Mouse (Mus musculus) spleen, postnatal 14 days (tissue): ENCODE measurements around the gene E030018B13Rik.

Experiments
- DNase-seq, 2 experiments: peaks; one replicate each; pipeline ENCODE4 v3.0.0; 2021 to 2022; ENCODE audit warnings: low spot score in 2 of 2

The E030018B13Rik gene

DNA sequence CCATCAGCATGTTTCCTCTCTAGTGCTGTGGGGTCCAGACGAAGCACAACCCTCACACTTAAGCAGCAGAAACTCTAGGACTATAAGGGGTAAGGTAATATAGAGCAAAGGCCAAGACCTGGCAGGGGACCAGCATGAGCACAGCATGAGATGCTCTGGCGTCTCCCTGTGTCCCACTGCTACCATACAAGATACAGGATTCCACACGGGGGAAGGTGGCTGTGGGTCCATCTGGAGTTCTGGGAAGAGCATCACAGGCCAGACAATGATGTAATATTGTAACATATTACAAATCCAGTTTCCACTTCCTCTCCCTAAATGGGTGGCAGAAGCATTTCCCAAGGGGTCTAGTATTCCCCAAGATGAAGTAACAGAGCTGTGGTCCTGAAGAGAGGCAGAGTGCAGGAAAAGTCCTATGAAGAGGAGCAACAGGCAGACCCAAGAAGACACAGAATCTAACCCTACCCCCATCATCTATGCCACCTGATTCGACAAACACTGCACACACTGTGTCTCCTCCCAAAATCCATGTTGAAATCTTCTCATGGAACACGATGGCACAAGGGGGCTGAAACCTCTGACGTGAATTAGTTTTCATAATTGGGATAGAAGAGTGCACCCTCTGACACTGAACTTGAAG, at the start of gene E030018B13Rik:
Gene E030018B13Rik (plus strand): TSS at position 590 of the 640 bp plus-strand sequence.
- DNase-seq: no peak

DNA sequence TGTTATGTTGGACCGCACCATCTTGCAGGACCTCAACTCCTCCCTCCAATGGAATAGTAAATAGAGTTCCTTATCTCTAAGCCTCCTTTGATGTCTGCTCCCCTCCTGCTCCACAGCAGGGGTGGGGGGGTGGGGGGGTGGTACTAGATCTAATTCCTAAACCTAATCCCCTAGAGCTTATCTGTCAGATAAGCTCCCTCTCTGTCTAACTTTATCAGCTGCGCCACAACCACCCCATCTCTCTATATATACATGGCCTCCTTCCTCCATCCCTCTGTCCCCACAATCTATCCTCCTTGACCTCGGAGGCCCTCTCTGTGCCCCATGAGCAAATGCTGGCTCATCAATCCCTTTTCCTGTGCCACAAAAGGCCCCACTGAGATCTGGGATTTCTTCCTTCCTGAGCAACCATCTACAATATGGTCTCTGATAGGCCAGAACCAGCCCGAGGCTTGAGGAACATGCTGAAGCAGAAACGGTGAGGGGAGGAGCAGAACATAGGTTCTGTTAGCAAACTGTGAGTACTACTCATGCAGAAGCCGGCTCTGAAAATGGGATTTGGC, 48.2 kb upstream of the E030018B13Rik start:
- DNase-seq: no peak

DNA sequence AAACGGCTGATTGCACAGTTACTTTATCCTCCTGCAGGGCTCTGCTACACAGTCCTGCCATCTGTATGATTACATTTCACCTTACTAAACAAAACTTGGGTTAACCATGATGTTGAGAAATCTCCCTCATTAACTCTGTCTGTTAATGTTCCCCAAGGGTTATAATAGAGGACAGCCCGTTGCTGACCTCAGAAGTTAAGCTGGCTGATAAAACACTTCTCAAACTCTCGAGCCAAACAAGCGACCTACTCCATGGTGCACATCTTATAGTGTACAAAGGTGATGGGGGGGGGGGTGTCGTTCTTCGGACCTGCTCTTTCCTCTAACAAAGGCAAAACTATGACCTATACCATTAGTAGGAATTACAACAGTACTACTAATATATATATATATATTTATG, 45.0 kb upstream of the E030018B13Rik start:
- no peak for DNase-seq

DNA sequence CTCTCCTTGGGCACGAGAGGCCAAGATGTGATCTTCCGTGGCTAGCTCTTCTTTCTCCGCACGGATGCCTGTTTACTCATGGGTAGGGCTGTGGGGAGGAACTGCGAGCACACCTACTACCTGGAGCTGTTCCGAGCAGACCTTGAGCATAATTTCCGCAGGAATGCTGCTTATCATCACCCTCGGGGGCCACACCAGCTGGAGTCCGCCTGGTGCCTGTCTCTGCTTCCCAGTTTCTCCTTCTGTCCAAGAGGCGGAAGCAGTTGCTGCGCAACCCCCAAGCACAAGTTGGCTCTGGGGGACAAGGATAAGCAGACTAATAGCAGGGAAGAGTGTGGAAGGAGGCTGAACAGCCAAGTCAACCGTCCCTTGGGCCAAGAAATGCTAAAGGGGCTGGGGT, 42.8 kb upstream of the E030018B13Rik start:
- no peak for DNase-seq

DNA sequence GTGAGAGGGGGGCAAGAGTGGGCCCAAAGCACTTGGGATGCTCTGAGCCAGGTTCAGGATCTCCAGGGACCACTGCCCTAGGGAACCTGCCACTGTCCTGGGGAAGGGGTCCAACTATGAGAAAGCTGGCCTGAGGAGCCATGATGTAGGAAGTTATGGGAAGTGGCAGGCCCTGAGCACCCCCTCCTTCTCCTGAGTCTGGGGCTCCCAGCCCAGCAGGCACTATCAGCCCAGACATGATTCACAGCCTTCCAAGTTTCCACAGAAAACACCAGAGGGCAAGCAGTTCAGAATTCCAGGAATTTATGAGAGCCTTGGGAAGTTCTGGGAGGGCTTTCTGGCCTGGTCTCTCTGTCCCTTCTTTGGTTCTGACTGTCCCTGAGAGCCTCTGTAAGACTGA, 41.0 kb upstream of the E030018B13Rik start:
- no peak for DNase-seq

DNA sequence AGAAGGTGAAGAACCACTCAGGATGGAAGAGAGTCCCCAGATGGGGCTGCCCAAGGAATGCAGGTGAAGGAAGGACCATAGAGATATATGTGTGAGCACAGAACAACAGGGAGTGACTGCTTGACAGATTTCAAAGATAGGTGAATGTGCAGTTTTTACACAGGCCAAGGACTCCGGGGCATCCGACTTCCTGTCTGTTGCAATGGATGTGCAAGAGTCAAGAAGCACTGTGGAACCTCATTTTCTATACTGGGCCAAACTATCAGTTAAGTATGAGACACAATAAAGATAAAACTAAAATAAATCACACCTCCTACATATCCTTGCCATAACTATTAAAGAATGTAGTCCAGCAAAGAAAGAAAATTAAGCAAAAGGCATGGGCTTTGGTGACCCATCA, 40.0 kb upstream of the E030018B13Rik start:
- DNase-seq: no peak

DNA sequence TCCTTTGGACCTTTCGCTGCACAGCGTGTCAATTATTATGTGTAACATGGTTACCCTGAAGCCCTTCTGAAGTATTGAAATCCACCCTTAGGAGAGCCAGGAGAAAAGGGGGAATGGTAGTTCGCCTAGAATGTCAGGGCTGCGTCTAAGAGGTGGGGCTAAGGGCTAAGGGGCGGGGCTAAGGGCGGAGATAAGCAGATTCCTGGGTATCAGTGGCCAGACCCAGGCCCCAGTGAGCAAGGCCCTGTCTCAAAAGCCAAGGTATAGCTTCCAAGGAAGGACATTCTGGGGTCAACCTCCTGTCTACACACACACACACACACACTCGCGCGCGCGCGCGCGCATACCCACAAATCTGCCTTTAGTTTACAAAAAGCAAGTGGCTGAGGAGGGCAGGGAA, 39.0 kb upstream of the E030018B13Rik start:
- no peak for DNase-seq

DNA sequence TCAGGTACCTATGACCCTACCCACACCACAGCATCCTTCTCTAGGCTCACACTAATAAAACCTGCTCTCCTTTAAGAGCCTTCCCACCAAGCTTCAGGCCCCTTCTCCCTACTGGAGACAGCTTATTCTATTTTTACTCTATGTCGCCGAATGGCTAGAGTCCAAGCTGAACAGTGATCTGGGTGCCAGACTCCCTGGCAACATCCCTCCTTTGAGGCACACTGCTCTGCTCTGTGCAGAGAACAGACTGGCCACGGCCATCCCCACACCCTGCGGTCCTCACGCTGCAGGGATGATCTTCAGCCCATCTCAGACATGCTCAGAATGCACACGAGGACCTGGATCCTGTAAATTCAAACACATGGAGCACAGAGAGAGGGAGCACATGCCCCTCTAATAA, 37.1 kb upstream of the E030018B13Rik start:
- DNase-seq: no peak

DNA sequence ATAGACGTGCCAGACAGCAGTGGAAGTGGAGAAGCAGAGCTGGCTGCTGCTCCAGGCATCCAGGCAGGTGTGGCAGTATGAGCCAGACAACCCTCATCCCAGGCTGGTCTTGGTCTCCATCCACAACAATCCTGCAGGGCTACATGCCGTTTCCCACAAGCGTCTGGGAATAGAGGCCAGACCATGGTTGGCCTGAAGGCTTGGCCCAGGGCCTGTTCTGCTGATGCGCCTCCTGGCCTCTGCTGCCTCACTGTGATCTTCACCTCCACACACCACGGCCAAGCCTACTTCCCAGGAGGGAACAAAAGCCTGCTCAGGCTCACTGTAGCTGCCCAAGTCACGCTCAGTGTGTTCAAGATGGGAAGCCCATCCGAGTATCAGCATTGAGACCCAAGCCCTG, 33.9 kb upstream of the E030018B13Rik start:
- DNase-seq: no peak

DNA sequence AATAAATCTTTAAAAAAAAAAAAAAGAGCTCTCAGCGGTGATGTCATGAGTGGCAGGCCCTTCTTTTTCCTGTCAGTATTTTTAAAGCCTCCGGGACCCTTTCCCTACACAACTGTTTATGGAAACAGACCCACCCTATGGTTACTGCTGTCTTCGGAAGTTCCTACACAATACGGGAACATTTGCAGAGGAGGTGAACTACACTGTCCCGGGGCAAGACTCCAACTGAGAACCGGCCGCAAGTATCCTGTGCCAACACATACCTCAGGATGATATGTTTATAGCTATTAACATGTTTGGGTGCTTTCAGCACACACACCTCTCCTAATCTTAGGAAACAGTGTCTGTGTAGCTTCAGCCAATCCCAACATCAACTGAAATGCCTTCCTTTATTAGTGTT, 31.6 kb upstream of the E030018B13Rik start:
- no peak for DNase-seq

DNA sequence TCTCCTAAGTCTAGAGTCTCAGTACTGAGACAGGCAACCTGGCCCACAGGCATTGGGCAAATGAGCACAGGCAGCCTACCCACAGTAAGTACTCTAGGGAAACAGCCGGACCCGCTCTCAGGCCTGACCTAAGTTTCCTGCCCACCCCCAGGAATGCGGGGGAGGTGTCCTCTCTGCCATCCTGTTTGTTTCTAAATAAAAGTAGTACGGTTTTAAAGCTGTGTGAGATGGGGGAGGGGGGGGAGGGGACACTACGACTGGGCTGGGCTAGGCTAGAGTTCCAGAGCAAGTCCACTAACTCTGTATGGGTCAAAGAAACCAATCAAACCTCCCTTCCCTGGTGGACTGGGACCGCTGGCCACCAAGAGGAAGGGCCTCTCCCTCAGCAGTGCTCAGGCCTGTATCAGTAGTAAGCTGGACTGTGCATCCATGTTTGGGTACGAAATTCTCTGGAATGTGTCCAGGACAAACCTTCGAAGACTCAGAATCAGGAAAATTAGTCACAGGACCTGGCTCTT, 29.6 kb upstream of the E030018B13Rik start:
- DNase-seq: no peak

DNA sequence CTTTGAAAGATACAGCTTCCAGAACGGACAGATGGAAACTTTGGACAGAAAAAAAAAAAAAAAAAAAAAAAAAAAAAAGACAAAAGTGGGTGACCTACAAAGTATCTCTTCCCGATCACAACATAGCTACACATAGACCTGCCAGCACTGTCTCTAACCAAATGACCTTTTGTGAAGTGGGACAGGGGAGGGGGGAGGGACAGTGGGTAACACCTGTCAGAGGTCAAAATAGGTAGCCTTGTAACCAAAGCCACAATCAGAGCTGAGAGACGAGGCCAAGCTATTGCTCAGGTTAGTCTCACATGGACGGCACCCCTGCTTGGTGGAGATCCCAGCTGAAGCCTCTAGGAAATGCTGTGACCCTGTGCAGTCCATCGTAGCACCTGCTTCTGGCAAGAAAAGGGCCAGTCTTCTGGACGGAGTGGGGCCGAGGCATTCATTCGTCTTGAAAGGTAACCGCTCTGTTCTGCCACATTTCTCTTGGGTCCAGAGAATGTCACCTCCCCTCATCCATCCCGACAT, 29.0 kb upstream of the E030018B13Rik start:
- no peak for DNase-seq

DNA sequence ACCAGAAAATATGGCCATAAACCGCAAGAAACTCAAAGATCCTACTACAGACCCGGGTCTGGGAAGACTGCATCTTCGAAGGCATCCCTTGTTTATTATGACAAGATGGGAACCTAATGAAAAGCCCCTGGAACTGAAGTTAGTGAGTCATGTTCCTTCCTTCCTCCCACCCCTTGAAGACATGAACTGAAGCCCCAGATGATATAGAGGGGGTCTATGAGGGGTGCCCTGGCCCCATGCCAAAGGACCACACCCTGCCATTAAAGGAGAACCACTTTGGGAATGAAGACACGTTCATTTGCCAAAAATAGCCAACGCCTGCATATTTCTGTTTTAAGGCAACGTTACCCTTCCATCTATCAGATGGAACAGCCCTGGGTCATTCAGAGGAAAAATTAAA, 28.0 kb upstream of the E030018B13Rik start:
- DNase-seq: no peak

DNA sequence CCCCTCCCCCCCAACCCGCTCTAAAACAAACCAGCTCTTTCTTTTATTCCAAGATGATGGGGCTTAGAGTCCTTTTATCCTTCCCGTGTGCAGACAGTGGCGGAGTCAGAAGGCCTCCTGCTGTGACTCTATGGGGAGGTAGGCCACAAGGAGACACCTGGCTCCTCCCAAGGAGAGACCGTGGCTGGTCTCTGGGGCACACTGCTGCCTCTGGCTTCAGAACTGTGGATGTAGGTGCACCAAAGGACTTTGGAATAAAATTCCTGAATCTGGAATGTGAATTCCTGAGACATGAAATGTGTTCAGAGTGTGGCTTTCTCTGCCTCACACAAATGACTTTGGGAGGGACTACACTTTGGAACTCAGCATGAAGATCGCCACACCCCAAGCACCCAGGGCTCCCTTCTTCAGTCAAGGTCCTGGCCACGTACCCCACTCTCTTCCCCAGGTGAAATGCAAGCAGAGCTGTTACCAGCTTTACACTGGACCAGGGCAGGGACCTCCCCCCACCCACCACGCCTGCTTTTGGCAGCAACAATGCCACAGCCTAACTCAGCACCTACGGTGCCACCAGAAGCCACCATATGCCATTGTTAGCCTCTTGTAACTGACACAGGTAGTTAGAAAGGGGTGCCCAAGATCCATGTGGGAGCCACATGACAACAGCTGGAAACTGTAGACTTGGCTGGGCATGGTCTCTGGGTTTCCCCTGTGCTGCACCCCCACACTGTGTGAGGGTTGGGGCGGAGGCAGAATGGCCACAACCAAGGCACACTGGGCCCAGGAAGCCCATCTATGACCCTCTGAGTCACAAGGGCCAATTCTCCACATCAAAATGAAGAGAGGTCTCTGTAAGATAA, 27.3 kb upstream of the E030018B13Rik start:
- DNase-seq: no peak

DNA sequence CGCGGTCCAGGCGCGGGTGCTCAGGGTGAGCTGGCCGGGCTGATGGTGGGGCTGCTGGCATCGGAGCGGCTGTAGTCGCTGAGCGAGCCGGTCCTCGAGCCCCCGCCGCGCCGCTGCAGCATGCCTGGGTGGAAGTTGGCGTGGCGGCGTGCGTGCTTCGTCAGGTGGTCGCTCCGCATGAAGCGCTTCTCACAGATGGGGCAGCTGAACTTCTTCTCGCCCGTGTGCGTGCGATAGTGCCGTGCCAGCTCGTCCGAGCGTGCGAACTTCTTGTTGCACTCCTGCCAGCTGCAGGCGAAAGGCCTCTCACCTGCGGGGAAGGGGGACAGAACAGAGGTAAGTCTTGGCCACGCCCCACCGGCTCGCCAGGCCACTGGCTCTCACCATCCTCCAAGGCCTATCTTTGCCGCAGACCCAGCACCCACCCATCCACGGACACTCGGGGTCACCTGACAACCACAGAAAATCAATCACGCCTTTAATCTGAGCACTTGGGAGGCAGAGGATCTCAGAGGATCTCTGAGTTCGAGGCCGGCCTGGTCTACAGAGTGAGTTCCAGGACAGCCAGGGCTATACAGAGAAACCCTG, 25.1 kb upstream of the E030018B13Rik start:
- DNase-seq: no peak

DNA sequence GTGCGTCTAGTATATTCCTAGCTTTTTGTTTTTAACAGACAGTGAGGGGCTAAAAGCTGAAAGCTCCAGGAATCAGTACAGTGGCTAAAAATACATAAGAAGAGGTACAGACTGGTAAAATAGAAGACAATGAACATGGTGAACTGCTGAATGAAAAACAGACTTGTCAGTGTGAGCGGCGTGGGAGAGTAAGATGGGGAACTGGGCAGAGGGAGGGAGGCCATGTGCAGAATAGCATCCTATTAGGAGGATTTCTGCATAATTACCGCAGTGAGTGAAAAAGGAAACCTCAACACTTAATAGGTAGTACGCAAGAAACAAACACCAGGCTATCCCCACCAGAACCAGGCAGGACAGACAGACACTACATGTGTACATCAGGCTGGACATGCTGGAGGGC, 23.5 kb upstream of the E030018B13Rik start:
- DNase-seq: no peak

DNA sequence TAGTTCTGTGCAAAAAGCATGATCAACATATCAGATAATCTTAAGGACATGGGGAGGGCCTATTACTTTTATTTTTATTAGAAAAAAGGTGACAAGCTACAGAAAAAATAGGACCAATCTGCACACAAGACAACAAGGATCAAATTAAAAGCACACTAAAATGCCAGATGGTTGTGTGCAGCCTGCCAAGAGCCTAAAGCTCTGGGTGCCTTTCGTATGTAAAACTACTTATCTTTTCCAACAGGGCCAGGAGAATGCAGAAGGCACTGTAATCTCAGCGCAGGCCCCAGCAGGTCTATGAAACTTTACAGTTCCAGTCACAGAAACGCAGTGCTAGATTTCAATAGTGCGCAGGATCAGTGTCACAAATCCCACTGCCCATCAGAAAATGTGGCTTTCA, 22.9 kb upstream of the E030018B13Rik start:
- DNase-seq: no peak

DNA sequence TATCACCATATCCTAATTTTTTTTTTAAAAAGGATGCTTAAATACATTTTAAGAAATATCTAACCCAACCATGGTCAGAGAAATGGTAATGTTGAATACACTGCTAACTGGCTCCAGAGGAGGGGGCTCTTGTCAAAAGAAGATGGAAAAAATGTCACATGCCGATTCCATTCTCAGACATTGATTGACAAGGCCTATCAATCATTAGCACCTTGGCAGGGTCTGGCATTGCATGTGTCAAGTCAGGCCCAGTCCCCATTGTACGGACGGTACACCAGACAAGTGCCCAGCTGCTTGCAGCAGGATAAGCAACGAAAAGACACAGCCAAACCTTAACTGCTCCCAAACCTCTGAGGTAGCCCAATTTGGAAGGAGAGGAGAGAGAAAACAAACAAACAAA, 22.0 kb upstream of the E030018B13Rik start:
- no peak for DNase-seq

DNA sequence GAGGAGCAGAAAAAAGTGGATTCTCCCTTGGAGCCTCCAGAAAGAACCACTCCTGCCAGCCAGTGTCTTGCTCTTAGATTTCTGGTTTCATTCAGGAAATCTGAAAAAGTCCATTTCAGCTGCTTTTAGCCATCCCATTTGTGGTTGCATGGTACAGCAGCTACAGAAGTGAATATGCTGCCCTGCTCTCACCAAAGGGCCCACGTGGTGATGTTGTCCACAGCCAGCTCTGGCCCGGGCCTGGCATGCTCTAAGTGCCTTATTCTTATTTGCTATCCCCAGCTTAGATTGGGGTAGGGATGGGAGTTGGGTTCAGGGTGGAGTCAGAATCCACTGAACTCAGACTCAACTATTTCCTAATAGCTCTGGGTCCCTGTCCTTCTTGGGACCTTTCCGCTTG, 21.4 kb upstream of the E030018B13Rik start:
- no peak for DNase-seq

DNA sequence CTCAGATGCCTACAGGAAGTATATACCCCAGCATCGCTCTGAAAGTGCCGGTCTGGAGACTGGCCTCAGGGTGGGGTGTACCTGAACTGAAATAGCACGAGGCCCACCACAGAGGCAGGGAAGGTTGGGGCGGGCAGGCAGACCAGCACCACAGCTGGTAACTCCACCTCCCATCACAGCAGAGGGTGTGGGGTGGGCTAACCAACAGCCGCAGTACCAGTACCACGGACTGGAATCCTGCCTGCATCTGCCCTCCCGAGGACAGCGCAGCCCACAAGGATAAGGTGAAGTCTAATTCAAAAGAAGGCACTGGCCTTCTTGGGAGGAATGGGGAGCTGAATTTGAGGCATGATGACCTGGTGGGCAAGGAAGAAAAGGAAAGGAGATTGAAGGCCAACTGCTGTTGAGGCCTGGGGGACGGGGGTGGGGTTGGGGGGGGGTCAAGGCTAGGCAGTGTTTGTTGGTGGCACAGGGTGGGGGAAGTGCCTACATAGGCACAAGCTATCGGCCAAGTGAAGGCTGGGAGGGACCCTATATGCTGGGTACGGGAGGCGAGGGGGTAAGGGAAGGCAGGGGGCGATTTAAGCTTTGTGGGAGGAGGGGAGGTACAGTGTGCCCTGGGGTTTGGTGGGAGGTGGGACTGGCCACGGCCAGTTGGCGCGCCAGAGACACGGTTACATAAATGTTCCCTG, 20.2 kb upstream of the E030018B13Rik start:
- DNase-seq: no peak

DNA sequence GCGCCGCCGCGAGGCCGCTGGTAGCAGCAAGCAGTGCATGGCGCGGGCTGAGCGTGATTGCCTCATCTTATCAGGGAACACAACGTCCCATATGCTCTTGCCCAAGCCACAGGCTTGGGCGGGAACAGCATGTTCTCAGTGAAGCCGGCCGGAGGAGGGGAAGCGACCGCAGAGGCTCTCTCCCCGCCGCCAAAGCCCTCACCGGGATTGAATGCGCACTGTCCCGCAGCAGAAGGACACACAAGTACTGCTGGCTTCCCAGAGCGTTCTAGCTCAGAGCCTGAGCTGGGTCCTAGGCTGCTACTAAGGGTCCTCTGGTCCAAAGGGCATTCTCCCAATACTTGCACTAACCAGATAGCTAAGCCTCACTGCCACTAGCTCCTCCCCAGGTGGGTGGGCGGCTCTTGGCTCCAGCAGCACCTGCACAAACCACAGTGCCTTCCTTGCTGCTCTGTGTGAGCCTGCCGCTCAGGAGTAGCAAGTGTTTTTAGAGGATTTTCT, 19.6 kb upstream of the E030018B13Rik start:
- peak; percentile 66 to 69 for DNase-seq
